Mouse (Mus musculus): Measurements from ENCODE around the gene Fry.

The Fry gene

DNA sequence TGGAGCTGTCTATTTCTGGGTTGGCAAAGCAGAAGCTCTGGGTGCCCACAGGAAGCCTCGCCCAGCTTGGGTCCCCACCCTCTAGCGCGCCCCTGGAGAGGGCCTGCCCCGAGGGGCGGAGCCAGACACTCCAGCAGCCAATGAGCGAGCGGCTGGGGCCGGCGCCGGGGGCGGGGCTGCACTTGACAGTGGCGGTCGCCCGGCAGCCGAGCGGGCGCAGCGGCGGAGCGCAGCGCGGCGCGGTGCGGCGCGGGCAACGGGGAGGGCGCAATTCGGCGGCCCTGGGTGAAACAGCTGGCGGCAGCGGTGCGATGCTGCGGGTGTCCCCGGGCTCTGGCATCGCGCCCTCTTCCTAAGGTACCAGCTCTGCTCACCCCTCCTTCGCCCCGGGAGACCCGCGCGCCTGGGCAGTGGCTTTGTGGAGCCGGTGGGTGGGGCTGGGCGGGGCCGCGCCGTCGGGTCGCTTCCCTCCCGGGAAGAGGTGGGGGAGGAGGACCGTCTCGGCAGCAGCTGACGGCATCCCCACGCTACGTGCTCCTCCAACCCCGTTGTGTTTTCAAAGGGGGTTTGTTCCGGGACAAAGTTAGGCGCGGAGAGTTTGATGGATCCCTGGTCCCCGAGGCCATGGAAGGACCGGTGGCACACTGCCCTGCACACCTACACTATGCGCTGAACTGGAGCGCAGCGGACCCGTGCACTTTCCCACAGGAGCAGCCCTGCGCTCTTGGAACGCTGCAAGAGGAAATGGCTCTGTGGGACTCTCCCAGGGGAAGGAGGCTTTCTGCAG, at the start of gene Fry:
Gene Fry, plus strand, starts transcription at position 191 of the 787 bp plus-strand sequence.
- peak; percentile 88 for DNase-seq (ENCODE audit: low spot score)

DNA sequence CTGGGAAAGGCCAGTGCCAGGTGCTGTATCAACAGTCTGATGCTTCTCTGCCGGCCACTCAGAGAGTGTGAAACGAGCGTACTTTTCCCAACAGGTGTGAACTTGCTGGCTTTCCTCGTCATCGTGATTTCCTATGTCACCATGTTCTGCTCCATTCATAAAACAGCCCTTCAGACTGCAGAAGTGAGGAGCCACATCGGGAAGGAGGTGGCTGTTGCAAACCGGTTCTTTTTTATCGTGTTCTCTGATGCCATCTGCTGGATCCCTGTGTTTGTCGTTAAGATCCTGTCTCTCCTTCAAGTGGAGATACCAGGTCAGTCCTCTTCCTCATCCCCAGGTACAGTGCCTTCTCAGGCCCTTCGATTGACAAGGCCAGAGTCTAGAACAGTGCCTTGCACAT, 48.4 kb upstream of the Fry start:
- DNase-seq (ENCODE audit: low spot score): no peak

DNA sequence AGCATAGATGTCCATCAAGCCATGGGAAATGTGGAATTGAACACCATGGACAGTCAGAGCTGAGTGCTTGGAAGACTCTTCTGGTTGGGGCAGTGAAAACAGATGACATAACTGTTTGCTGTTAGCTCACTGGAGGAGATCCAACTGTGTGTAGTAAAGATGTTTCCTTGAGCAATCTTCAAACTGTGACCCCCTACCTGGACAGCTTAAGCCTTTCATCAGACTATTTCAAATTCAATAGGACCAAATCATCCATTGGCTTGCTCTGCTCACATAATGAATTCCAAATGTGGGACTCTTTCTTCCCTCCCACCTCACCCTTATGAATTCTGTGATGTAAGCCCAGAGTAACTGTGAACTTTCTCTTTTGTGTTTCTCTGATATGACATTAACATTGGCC, 46.7 kb upstream of the Fry start:
- DNase-seq (ENCODE audit: low spot score): no peak

DNA sequence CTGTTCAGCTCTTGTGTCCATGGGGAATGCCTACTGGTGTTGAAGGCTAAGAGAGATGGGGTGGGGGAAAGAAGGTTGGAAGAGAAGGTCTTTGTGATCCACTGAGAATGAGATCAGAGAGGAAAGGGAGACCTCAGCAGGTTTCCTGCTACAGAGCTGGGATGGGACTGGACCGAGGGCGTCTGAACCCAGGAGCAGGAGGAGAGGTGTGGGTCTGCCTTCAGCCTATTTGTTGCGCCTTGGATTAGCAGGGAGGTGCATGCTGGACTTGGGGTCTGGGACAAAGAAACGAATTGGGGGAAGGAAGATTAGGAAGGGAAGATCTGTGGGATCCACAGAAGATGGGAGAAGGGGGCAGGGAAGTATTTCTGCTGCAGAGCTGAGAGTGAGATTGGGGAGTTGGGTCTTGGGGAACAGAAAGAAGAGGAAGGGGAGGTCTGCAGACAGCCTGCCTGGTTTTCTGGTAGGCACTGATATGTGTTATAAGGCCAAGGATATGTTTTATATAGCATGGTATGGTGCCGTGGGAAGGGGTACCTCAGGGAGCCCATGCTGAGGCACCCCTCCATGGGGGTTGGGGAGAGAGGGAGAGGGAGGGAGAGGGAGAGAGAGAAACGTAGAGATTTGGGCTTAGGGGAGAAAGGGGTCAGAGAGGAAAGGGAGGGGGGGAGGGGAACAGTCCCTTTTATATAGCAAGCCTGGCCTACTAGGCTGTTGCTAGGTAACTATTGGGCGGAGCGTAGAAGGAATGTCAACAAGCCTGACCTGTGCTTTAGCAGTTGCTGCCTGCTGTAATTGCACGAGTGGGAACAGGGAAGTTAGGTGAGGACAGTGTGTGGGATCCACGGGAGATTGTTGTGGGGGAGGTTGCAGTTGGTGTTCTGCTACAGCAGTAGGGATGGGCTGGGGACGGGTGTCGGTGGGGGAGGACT, 38.3 kb upstream of the Fry start:
- DNase-seq (ENCODE audit: low spot score): no peak

DNA sequence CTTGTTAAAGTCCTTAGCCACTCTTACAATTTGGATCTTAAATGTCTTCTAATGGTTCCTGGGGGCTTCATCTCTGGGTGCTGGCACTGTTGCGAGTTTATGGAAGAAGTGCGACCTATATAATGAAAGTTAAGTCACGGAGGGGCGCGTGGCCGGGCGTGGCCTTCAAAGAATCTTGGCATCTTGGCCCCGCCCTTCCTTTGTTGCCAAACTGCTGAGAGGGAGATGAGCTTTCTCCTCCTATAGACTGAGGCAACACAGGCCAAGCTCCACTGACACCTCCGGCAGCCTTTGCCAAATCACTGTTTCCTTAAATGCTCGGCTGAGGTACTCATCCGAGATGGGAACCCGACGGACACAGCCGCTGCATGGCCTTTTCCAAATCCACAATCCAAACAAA, 35.7 kb upstream of the Fry start:
- DNase-seq (ENCODE audit: low spot score): no peak

DNA sequence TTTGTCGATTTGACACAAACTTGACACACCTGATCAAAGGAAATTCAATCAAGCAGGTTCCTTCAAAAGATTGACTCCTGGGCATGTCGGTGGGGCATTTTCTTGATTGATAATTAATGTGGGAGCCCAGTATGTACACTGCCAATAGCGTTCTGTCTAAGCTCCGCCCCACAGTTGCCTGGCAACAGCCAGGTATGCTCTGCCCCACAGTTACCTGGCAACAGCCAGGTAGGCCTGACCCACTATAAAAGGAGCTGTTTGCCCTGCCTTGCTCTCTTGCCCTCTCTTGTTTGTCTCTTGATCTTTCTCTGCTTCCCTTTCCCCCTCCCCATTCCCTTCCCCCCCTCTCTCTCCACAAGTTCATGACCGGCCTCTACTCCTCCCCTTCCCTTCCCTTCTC, 35.3 kb upstream of the Fry start:
- no peak for DNase-seq (ENCODE audit: low spot score)

DNA sequence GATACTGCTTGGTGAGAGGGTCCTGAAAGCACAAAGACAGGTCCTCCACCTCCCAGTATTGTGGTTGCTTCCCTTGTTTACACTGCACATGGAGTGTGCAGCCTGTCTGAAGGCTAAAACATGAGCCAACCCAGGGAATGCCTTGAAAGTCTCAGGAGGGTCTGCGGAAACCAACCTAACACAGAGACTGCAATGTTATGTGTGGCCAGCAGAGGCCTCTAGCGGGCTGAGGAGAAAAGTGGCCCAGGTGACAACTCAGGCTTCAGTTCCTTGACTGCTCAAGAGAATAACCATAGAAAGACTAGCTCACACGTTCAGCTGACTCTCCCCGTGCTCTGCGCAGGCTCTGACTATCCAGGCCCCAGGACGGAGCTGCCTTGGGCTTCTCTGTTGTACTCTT, 20.8 kb upstream of the Fry start:
- DNase-seq (ENCODE audit: low spot score): no peak

DNA sequence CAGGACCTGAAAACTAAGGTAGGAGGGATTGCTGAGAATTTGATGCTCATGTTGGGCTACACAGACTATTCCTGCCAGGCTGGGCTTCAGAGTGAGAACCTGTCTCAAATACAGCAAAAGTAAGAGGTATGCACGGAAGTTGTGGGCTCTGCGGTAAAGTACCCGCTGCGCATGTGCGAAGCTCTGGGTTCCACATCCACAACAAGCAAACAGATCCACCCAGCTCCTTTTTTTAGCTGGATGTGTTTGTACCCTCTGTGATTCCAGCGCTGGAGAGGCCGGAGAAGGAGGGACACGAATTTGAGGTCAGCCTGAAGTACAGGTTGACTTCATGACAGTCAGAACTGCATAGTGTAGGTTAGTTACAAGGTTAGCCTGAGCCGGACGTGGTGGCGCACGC, 19.7 kb upstream of the Fry start:
- DNase-seq (ENCODE audit: low spot score): no peak

DNA sequence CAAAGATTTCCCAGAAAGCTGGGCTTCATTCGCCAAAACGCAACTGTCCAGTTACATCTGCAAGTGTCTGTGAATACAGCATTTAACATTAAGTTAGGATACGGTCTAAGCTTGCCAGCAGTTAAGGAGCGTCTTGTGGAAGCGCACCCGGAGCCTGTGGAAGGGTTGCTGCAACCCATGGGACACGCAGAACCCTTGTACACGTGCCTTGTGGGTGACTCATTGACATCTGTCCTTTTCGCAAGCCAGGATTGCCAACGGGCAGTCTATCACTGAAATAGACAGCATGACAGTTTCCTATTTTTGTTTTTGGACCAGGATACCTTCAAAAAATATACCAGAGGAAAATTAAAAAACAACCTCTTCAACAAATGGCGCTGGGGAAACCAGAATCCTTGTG, 16.7 kb upstream of the Fry start:
- DNase-seq (ENCODE audit: low spot score): no peak

DNA sequence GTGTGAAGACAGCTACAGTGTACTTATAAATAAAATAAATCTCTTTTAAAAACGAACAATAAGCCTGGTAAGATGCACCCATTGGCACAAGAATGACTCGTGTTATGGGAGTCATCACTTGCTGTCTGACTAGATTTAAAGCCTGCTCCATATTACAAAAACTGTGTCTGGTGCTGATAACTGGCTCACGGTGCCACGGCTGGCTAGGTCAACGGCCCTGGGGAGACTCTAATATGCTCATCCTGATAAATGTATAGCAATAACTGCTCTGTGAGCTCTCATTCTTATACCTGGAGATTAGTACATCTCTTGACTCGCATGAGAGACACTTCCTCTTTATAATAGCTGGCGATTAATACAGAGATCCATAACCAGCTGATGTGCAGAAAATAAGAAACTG, 12.1 kb upstream of the Fry start:
- no peak for DNase-seq (ENCODE audit: low spot score)

DNA sequence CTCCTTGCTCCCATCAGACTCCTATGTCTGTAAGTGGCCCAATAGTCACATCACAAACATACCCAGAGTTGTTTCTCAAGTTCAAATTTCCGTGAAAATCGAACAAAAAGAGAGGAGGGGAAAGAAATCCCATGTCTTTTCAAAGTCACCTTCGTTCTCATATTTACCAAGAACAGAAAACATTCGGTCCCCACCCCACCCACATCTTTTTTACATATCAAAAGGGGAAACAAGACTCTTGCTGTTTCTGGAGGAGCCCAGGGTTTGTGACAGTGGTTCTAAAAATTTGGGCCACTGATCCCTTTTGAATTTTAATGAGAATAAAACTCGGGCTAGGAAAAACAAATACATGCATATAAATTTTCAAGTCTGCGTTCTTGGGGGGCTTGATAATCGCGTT, 7.2 kb upstream of the Fry start:
- DNase-seq (ENCODE audit: low spot score): no peak

DNA sequence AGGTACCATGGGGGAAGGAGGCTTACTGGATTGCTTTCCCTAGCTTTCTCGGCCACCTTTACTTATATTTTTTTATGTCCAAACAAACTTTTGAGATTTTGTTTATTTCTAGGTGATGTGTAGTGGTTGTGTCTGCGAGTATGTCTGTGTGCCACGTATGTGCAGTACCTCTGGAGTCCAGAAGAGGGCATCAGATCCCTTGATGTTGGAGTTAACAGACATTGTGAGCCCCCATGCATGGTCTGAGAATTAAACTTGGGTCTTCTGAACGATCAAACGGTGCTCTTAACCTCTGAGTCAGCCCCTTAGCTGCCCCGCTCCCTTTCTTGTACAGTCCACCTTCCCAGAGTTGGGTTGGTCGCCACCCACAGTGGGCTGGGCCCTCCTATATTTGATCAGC, 4.4 kb upstream of the Fry start:
- DNase-seq (ENCODE audit: low spot score): peak; percentile 46

DNA sequence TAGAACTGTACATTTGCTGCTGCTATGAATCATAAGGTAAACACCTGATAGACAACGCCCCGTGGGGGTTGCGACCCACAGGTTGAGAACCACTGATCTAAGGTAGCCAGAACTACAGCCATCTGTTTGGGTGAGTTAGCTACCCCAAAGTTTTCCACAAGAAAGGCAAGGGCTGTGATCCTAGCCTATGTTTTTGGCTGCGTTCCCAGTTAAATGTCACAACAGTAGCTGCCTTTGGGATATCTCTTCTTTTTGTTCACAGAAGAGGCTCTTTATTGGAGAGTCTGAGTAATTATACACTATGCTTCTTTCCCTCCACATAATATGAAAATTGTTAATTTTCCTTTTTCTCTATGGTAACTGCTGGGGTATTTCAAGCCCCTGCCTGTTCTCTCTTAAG, 3.7 kb upstream of the Fry start:
- no peak for DNase-seq (ENCODE audit: low spot score)

DNA sequence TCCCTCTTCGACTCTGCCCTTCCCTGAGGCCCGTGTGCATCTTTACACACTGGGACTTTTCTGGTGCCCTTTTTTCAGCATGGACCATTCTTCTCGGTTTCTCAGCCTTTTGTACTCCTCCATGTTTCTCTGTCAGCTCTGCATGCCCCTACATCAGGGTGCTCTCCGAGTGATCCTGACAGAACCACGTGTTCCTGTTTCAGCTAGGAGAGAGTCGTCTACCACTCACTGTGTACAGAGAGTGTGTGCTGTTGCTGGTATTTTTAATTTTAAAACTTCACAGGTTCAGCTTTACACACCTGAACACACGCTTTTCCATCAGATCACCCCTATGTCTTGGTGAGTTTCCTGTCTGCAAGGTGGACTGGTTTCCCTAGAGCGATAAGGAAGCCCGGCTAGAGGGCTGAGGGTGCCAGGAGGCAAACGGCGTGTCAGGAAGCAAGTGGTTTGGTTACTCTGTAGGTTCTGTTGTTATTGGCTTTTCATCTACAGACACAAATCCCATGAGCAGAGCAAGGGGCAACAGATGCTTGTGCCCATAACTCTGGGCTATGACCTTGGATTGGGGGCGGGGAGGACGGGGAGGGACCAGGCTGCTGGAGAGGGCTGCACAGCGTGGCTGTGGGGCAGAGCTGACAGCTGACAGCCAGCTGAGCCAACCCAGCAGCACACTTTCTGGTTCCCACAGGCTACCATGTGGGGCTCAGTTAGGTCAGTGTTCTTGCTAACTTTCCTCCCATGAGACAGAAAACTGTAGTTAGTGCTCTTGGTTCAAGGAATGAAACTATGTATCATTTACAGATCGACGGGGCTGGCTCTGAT, 3.0 kb upstream of the Fry start:
- no peak for DNase-seq (ENCODE audit: low spot score)

DNA sequence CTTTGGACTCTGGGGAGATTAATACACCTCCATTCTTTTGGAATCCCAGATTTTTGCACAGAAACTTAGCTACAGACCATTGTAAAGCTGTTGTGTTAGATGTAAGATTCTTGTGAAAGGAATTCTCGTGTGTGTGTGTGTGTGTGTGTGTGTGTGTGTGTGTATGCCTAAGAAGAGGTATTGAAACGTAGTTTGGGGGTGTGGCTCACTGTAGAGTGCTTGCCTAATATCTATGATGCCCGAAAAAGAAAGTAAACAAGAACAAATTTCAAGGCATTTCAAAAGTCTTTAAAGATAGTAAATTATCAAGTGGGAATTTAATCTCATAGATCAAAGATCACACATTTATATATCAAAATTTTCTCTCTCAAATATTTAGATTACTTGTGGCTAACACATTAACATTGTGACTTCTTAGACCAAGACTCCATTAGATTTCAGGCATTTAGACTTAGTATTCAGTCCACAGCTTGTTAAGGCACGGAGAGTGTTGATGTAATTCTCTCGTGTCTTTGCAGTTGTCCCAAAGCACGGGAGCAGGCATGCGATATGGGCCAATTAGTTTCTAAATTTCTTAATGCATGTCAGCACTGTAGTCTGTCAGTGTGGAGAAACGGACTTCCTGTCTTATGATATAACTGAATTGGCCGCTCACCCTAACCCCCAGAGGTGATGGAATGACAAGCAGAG, 2.1 kb upstream of the Fry start:
- DNase-seq (ENCODE audit: low spot score): no peak

DNA sequence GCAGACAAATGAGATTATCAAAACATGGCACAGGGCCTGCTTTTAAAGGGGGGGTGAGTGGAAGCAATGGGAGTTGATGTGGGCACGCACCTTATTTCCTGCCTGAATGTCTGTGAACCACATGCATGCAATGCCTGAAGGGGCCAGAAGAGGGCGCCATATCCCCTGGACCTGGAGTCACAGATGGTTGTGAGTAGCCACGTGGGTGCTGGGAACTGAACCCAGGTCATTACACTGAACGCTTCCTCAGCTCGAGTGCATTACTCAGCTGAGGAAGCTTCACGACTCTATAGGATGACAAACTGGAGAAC, 1.6 kb upstream of the Fry start:
- DNase-seq (ENCODE audit: low spot score): peak; percentile 68

DNA sequence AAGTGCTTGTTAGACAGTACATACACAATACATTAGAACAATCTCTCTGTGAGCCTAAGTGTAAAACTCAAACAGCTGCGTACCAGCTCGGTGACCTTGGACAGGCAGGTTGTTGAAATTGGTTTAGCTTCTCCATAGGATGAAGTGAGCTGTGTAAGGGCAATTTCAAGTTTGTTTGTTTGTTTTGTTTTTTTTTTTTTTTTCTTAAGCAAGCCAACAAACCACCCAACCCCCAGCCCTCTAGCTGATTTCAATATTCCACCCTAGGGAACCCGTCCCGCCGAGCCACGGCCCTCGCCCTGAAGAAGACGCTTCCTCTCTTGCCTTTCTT, 356 bp upstream of the Fry start:
- DNase-seq (ENCODE audit: low spot score): no peak

DNA sequence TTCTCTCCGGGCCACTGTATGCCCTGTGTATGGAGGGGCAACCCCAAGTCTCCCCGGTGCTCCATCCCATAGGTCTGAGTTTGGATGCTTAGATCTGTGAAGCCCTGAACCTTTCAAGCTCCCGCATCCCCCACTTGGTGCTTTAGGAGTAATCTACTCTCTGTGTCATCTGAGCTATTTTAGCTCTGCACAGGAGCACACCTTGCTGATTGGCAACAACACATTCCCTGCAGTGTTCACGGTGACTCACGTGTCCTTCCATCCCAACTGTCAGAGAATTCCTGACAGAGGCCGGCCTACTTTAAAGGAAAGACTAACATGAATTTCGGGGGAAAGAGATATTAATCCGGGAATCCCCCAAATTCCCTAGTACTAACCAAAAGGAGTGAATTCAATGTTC, 2.2 kb downstream of the Fry start:
- DNase-seq (ENCODE audit: low spot score): no peak

DNA sequence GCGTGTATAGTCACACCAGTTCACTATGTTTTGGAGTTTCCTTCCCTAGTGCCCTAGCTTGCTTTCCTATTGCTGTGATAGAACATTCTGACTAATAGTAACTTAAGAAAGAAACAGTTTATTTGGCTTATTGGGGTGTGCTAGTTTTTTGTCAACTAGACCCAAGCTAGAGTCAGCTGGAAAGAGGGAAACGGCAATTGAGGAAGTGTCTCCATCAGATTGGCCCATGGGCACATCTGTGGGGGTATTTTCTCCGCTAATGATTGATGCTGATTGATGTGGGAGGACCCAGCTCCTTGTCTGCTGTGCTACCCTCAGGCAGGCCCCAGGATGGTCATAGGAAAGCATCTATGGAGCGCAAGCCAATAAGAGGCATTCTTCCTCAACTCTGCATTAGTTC, 3.6 kb downstream of the Fry start:
- DNase-seq (ENCODE audit: low spot score): no peak

DNA sequence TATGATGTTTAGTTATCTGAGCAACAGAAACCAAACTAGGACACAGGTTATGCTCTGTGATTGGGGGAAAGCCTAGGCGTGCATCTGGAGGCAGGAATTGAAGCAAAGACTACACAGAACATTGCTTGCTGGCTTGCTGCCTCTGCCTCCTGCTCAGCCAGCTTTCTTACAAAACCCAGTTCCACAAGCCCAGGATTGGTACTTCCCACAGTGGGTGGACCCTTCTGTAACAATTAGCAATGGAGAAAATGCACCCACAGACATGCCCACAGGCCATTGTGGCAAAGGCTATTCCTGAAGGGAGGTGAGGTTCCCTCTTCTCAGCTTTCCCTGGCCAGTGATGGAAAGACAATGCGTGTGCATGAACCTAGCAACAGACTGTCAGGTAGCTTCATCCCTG, 4.1 kb downstream of the Fry start:
- no peak for DNase-seq (ENCODE audit: low spot score)

DNA sequence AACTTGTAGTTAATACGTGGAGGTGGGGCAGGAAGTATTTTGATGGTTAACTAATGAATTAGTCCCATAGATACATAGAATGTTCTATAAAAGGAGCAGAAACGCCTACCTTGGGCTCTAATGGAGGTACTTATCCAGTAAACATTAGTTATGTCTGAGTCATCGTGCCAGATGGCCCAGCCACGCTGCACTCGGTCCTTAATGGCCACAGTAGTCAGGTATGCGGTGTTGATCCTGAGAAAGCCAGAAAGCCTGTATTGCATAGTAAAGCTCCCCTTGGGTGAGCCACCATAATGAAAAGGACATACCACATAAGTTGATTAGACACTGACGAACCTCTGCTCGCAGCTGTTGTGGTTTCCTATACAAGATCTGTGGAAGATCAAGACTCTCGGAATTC, 7.5 kb downstream of the Fry start:
- DNase-seq (ENCODE audit: low spot score): no peak

DNA sequence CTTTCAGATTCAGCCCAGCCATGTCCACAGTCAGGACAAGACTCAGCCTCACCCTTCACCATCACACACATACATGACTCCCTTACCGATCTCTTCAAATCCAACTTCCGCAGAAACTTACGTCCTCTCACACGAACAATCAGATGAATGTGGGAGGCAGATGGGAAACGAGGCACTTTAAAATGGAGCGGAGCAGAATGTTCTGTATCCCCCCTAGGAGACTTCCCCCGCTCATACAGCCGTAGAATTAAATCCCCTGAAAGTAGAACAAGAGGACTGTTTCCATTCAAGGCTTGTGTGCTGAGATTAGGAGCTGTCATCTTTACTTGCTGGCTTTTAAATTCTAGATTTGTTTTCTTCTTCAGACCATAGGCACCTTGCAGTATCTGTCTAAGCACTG, 10.0 kb downstream of the Fry start:
- DNase-seq (ENCODE audit: low spot score): no peak

Measured in testis, postnatal 14 days (tissue).